ENCODE assay signal across 8 mouse cellular contexts in genomic region chr4:101419911-101420880, GRCm38 (mm10). TPM values are rescaled to one million over a fixed set of nuclear protein-coding genes. Genes with fewer than 3 reads are reported as not detected.
DNase-seq lines count a peak whose midpoint lies in the region; ATAC-seq and TF ChIP-seq lines count a peak whose summit lies in the region.

No protein-coding gene starts in this region.

- WGBS in kidney, postnatal 0 days = 1% methylated on average over 83 of the region's 90 CpGs
- WGBS in hindbrain, embryonic 10.5 days = under 1% methylated on average over 88 of the region's 90 CpGs

- no peaks in the 10 kb centered on the region for H3K9me3 ChIP-seq in kidney, postnatal 0 days (replicated peaks; ENCODE audit: low read length)
- no peaks in the 10 kb centered on the region for H3K9me3 ChIP-seq in hindbrain, embryonic 10.5 days

- H3K4me3 ChIP-seq in kidney, postnatal 0 days (replicated peaks; ENCODE audit: low read depth, low read length) = peak overlapping the region; percentile 69
- H3K4me3 ChIP-seq in hindbrain, embryonic 10.5 days = peak overlapping the region; percentile 84

- peak overlapping the region; percentile 69 for H3K9ac ChIP-seq in kidney, postnatal 0 days (ENCODE audit: low read depth, low read length)

- no peaks in the 10 kb centered on the region for H3K27me3 ChIP-seq in kidney, postnatal 0 days (ENCODE audit: insufficient read depth, low read length)
- H3K27me3 ChIP-seq in hindbrain, embryonic 10.5 days (ENCODE audit: insufficient read depth, poor library complexity, severe bottlenecking) = peaks cover 4% of the 10 kb centered on the region; the same call in 1 of the 2 replicates

- no peaks in the 10 kb centered on the region for H3K36me3 ChIP-seq in kidney, postnatal 0 days (ENCODE audit: insufficient read depth, low read length)
- H3K36me3 ChIP-seq in hindbrain, embryonic 10.5 days = peaks cover 3% of the 10 kb centered on the region; the same call in 1 of the 2 replicates

- no peak for DNase-seq in kidney, postnatal 0 days (ENCODE audit: low spot score)
- DNase-seq in kidney, adult 11 months = no peak
- peak; percentile 48 for DNase-seq in Muller cell, postnatal 12 days (ENCODE audit: inconsistent ontology term)
- peak; percentile 59 for DNase-seq in hindbrain, embryonic 10.5 days (ENCODE audit: low spot score)
- DNase-seq in testis, postnatal 10 days (ENCODE audit: low spot score) = peak; percentile 50
- no peak for DNase-seq in right cerebral cortex, postnatal 36 days (ENCODE audit: low spot score in 2 of 2)

- peak overlapping the region; percentile 50; the same call in 1 of the 2 replicates for H3K27ac ChIP-seq in kidney, postnatal 0 days
- peak overlapping the region; percentile 96 for H3K27ac ChIP-seq in hindbrain, embryonic 10.5 days

- TF ChIP-seq CTCF in kidney, postnatal 0 days (IDR thresholded peaks at IDR 0.05; ENCODE audit: low read depth) = no peak

- H3K4me2 ChIP-seq in kidney, postnatal 0 days (ENCODE audit: low read length) = peak overlapping the region; percentile 100

- peak; percentile 62 for ATAC-seq in kidney, postnatal 0 days (replicated peaks; ENCODE audit: low FRiP score, low read depth)
- peak; percentile 43; the same call in 1 of the 2 replicates for ATAC-seq in common myeloid progenitor, adult 5-6 weeks (replicated peaks; ENCODE audit: low read depth, poor library complexity, severe bottlenecking)
- ATAC-seq in megakaryocyte, adult 5-6 weeks (ENCODE audit: poor library complexity, severe bottlenecking) = peak; percentile 26; the same call in 1 of the 2 replicates

- no peaks in the 10 kb centered on the region for H3K4me1 ChIP-seq in kidney, postnatal 0 days (replicated peaks; ENCODE audit: insufficient read depth, low read length)
- H3K4me1 ChIP-seq in hindbrain, embryonic 10.5 days (replicated peaks) = peaks cover 23% of the 10 kb centered on the region

RNA-seq across cellular contexts. Expression of gene Ak4, which starts 1.1 kb away (rescaled TPM):
- 17.1 and 20.8 TPM in 2 replicates for polyA plus RNA-seq in kidney, postnatal 0 days (2015; fragmentation: Nextera tagmentation; extraction: Ambion mirVana)
- 6.6 and 8.9 TPM in 2 replicates for total RNA-seq in common myeloid progenitor, adult 5-6 weeks (2017)
- 23.9 and 44.1 TPM in 2 replicates for polyA plus RNA-seq in hindbrain, embryonic 10.5 days (2016; fragmentation: Nextera tagmentation; extraction: Ambion mirVana)
- 0.18 TPM in 1 of 2 replicates, not detected in the other for total RNA-seq in megakaryocyte, adult 5-6 weeks (2015)
- 0.11 TPM in 1 of 2 replicates, not detected in the other for total RNA-seq in megakaryocyte, adult 5-6 weeks (2017)

Comparison
In these comparisons a context has a peak if more than half of its experiments do, and no peak if none do; other contexts are left out.
1. DNase-seq: peak in Muller cell, postnatal 12 days (single experiment), hindbrain, embryonic 10.5 days (single experiment) and testis, postnatal 10 days (single experiment); none in kidney, postnatal 0 days (single experiment), kidney, adult 11 months (single experiment) and right cerebral cortex, postnatal 36 days (0 of 2).
2. Peak in every context shown above with its lines, with median percentiles within 50 percentile points of each other: ATAC-seq.